Mouse (Mus musculus): ENCODE data around the gene Rpl36. TPM values are rescaled to one million over a fixed set of nuclear protein-coding genes. Genes with fewer than 3 reads are reported as not detected.
A peak's percentile ranks its signal among the peaks of the same experiment; 100 is the strongest.

Gene Rpl36
- 1,862 and 2,500 TPM in 2 replicates for polyA plus RNA-seq (2012; rRNA removed)

- under 1% methylated on average over 52 of the region's 52 CpGs for WGBS
- peak; percentile 51 for DNase-seq (ENCODE audit: low read depth, low spot score)
Measured at GRCm38 (mm10) chr17:56613236-56613844, at the start of gene Rpl36. Rpl36 (plus strand) TSS chr17:56613416.

- DNase-seq (ENCODE audit: low read depth, low spot score) = no peak
- WGBS = 93% methylated on average over 29 of the region's 29 CpGs
Measured at GRCm38 (mm10) chr17:56566293-56566692, 46.9 kb upstream of the Rpl36 start.

- DNase-seq (ENCODE audit: low read depth, low spot score) = no peak
- 98% methylated on average over 5 of the region's 5 CpGs for WGBS
Measured at GRCm38 (mm10) chr17:56566918-56567317, 46.3 kb upstream of the Rpl36 start.

- 83% methylated on average over 4 of the region's 4 CpGs for WGBS
- DNase-seq (ENCODE audit: low read depth, low spot score) = no peak
Measured at GRCm38 (mm10) chr17:56567370-56567769, 45.8 kb upstream of the Rpl36 start.

GRCm38 (mm10) chr17:56570287-56570686 is 42.9 kb upstream of the Rpl36 start:
- DNase-seq (ENCODE audit: low read depth, low spot score) = no peak
- 94% methylated on average over 4 of the region's 4 CpGs for WGBS

GRCm38 (mm10) chr17:56572154-56572553 is 41.1 kb upstream of the Rpl36 start:
- no peak for DNase-seq (ENCODE audit: low read depth, low spot score)
- WGBS = 25% methylated on average over 1 of the region's 1 CpGs

GRCm38 (mm10) chr17:56572939-56573338 is 40.3 kb upstream of the Rpl36 start:
- WGBS = 79% methylated on average over 3 of the region's 3 CpGs
- no peak for DNase-seq (ENCODE audit: low read depth, low spot score)

GRCm38 (mm10) chr17:56583071-56583470 is 30.1 kb upstream of the Rpl36 start:
- DNase-seq (ENCODE audit: low read depth, low spot score) = no peak
- 41% methylated on average over 1 of the region's 1 CpGs for WGBS

- no peak for DNase-seq (ENCODE audit: low read depth, low spot score)
- WGBS = 1% methylated on average over 30 of the region's 33 CpGs
Measured at GRCm38 (mm10) chr17:56583611-56584256, 29.5 kb upstream of the Rpl36 start.

GRCm38 (mm10) chr17:56584257-56585130 is 28.7 kb upstream of the Rpl36 start, which contains the start of the genes Safb2 and Safb:
Safb2 (minus strand) TSS chr17:56584585.
Safb (plus strand) TSS chr17:56584825.
- 1% methylated on average over 91 of the region's 101 CpGs for WGBS

GRCm38 (mm10) chr17:56585171-56585821 is 27.9 kb upstream of the Rpl36 start:
- no peak for DNase-seq (ENCODE audit: low read depth, low spot score)
- under 1% methylated on average over 61 of the region's 61 CpGs for WGBS

More at GRCm38 (mm10) chr17:56584257-56585130, 28.7 kb upstream of the Rpl36 start, which contains the start of the genes Safb2 and Safb:
- DNase-seq (ENCODE audit: low read depth, low spot score) = peak; percentile 84

GRCm38 (mm10) chr17:56587773-56588172 is 25.4 kb upstream of the Rpl36 start:
- no peak for DNase-seq (ENCODE audit: low read depth, low spot score)
- WGBS = 68% methylated on average over 1 of the region's 1 CpGs

- 90% methylated on average over 4 of the region's 4 CpGs for WGBS
- DNase-seq (ENCODE audit: low read depth, low spot score) = no peak
Measured at GRCm38 (mm10) chr17:56588921-56589320, 24.3 kb upstream of the Rpl36 start.

GRCm38 (mm10) chr17:56592553-56592952 is 20.7 kb upstream of the Rpl36 start:
- DNase-seq (ENCODE audit: low read depth, low spot score) = no peak

- DNase-seq (ENCODE audit: low read depth, low spot score) = no peak
- 58% methylated on average over 8 of the region's 8 CpGs for WGBS
Measured at GRCm38 (mm10) chr17:56593527-56594271, 19.5 kb upstream of the Rpl36 start.

- no peak for DNase-seq (ENCODE audit: low read depth, low spot score)
- 96% methylated on average over 28 of the region's 28 CpGs for WGBS
Measured at GRCm38 (mm10) chr17:56603186-56604069, 9.8 kb upstream of the Rpl36 start.

- DNase-seq (ENCODE audit: low read depth, low spot score) = no peak
- WGBS = 89% methylated on average over 9 of the region's 9 CpGs
Measured at GRCm38 (mm10) chr17:56604070-56604380, 9.2 kb upstream of the Rpl36 start.

- DNase-seq (ENCODE audit: low read depth, low spot score) = no peak
- WGBS = 78% methylated on average over 3 of the region's 3 CpGs
Measured at GRCm38 (mm10) chr17:56604422-56604821, 8.8 kb upstream of the Rpl36 start.
